Mouse (Mus musculus): ENCODE data around the gene Katnbl1.

GRCm38 (mm10) chr2:112429665-112430064 lies 50.7 kb downstream of the Katnbl1 start:
- TF ChIP-seq POLR2A (IDR thresholded peaks at IDR 0.05; ENCODE audit: borderline replicate concordance, low read depth, low read length) = no peak
- no peak for TF ChIP-seq CTCF (IDR thresholded peaks at IDR 0.05; ENCODE audit: low read depth, low read length)

All from bone marrow macrophage, adult 2 months (primary cell).